Mouse (Mus musculus) stomach, postnatal 0 days (tissue): ENCODE results near the gene Rabgap1l. TPM values are rescaled to one million over a fixed set of nuclear protein-coding genes. Genes with fewer than 3 reads are reported as not detected.

Experiments used
- ATAC-seq: fragments of 200-750 bp; cut with Nextera tagmentation; 2 replicates; pipeline ENCODE4 v1.8.0; 2017; ENCODE audit not compliant: low FRiP score, low TSS enrichment
- DNase-seq: peaks from one replicate; pipeline ENCODE4 v3.0.0-alpha.2; 2016; ENCODE audit warnings: low spot score
- H3K27ac ChIP-seq: fragments of 300-500 bp; sonication (generic); replicated peaks from 2 replicates; pipeline ENCODE4 v1.5.1; 2014; ENCODE audit warnings: mild to moderate bottlenecking, control low read depth
- H3K27me3 ChIP-seq: fragments of 300-500 bp; sonication (generic); 2 replicates; pipeline ENCODE4 v1.6.1; 2014; ENCODE audit warnings: low read length; ENCODE audit not compliant: control insufficient read depth, insufficient read depth
- H3K36me3 ChIP-seq: fragments of 300-500 bp; sonication (generic); 2 replicates; pipeline ENCODE4 v1.6.1; 2014; ENCODE audit warnings: low read length, mixed read lengths; ENCODE audit not compliant: control insufficient read depth, insufficient read depth
- H3K4me1 ChIP-seq: fragments of 300-500 bp; sonication (generic); replicated peaks from 2 replicates; pipeline ENCODE4 v1.6.1; 2014; ENCODE audit warnings: antibody characterized with exemption; ENCODE audit not compliant: control insufficient read depth, insufficient read depth
- H3K4me2 ChIP-seq: fragments of 300-500 bp; sonication (generic); replicated peaks from 2 replicates; pipeline ENCODE4 v1.6.1; 2014; ENCODE audit warnings: low read depth, mild to moderate bottlenecking, control low read depth, moderate library complexity
- H3K4me3 ChIP-seq: fragments of 300-500 bp; sonication (generic); 2 replicates; pipeline ENCODE4 v1.5.1; 2014; ENCODE audit warnings: low read depth, low read length, control low read depth
- H3K9ac ChIP-seq: fragments of 300-500 bp; sonication (generic); 2 replicates; pipeline ENCODE4 v1.6.1; 2014; ENCODE audit warnings: mild to moderate bottlenecking, low read length, control low read depth, mixed read lengths
- H3K9me3 ChIP-seq: fragments of 300-500 bp; sonication (generic); 2 replicates; pipeline ENCODE4 v1.6.1; 2016; ENCODE audit warnings: low read length; ENCODE audit not compliant: control insufficient read depth
- CTCF ChIP-seq: IDR thresholded peaks from 2 replicates; pipeline ENCODE4 v1.5.1; 2016; ENCODE audit warnings: antibody characterized with exemption, low read depth, mild to moderate bottlenecking, moderate library complexity
- EP300 ChIP-seq: optimal IDR thresholded peaks from 2 replicates; pipeline ENCODE3; 2016; ENCODE audit warnings: antibody characterized with exemption
- WGBS: fragments of 180-500 bp; shearing (Covaris S2); extraction: QIAGEN DNeasy Blood & Tissue Kit; methylation state at CpG from one replicate; pipeline ENCODE4 v1.1.7; 2014; 5-methylcytosine and 5-hydroxymethylcytosine counted together
- polyA plus RNA-seq: library from polyadenylated mRNA; unstranded; fragments of >200 nt; fragmentation: Nextera tagmentation; extraction: Ambion mirVana; gene quantifications from 2 replicates; pipeline ENCODE4 v1.2.1, GENCODE M21; 2015

Rabgap1l gene
- polyA plus RNA-seq, 1 experiment from 2014 or later = 19.6 TPM

DNA sequence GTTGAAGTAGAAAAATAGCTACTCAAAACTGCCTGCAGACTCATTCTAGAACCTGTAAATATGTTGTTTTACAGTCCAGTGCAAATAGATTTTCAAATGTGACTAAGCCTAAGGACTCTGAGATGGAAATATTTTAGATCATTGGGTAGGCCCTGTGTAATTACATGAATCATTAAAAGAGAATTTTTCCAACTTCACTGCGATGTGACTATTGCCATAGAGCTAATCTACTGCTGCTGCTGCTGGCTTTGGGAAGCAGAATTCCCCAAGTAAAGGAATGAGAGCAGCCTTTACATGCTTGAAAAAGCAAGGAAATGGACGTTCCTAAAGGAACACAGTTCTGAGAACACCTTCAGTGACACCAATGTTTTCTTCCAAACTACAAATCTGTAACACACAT is 531.2 kb downstream of the Rabgap1l start:
- ATAC-seq = no peak
- no peaks in the 10 kb centered on the region for H3K4me1 ChIP-seq
- no peak overlapping the region for H3K4me3 ChIP-seq
- no peaks in the 10 kb centered on the region for H3K36me3 ChIP-seq
- TF ChIP-seq CTCF (no peak), EP300 (no peak)
- H3K27ac ChIP-seq = no peak overlapping the region
- no peaks in the 10 kb centered on the region for H3K9me3 ChIP-seq
- no peak for DNase-seq
- no peak overlapping the region for H3K9ac ChIP-seq
- no peak overlapping the region for H3K4me2 ChIP-seq
- H3K27me3 ChIP-seq = no peaks in the 10 kb centered on the region
- WGBS = 48% methylated on average over 2 of the region's 2 CpGs

DNA sequence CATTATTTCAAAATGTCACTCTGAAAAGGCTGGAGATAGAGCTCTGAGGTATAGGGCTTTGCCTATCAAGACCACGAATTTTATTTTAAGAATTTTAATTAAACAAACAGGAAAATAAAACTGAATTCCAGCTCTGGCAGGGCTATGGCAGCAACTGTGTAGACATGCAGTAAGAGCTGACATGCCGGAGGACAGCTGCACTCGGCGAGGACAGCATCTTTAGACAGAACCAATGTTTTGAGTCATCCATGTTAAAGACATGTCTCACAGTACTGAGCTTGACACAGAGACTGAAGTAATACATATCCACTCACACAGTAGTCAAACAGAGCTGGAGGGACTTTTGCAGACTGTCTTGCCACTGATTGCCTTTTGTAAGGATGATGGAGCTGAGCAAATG is 532.4 kb downstream of the Rabgap1l start:
- DNase-seq = no peak
- Histone ChIP-seq H3K4me2 (no peak overlapping the region), H3K9me3 (no peaks in the 10 kb centered on the region), H3K4me3 (no peak overlapping the region), H3K27ac (0 out of 2 replicates have a peak overlapping the region, but pooled peaks have one; percentile 53), H3K27me3 (no peaks in the 10 kb centered on the region), H3K36me3 (no peaks in the 10 kb centered on the region), H3K4me1 (no peaks in the 10 kb centered on the region), H3K9ac (no peak overlapping the region)
- WGBS = 66% methylated on average over 4 of the region's 4 CpGs
- no peak for ATAC-seq
- TF ChIP-seq EP300 (no peak), CTCF (no peak)

DNA sequence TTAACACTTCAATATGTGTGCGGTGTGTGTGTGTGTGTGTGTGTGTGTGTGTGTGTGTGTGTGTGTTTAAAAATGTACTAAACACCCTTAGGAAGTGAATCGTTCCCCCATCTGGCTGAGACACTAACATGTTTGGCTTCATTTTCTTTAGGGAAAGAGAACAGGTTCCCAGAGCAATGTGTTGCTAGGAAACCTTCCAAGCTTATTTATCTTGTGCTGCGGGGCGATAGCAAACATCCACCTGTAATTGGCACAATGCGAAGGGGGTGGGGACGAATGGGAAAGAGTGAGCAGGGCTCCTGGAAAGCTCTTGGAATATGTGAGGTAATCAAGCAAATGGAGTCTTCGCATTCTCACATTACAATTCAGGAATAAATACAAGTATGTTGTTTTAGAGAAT is 533.1 kb downstream of the Rabgap1l start:
- no peaks in the 10 kb centered on the region for H3K9me3 ChIP-seq
- H3K27me3 ChIP-seq = no peaks in the 10 kb centered on the region
- H3K4me3 ChIP-seq = no peak overlapping the region
- peak; percentile 82 for ATAC-seq
- no peak for TF ChIP-seq EP300
- no peak for TF ChIP-seq CTCF
- WGBS = 28% methylated on average over 7 of the region's 7 CpGs
- no peak overlapping the region for H3K4me2 ChIP-seq
- 0 out of 2 replicates have a peak, but pooled peaks cover 2% of the 10 kb centered on the region for H3K36me3 ChIP-seq
- H3K4me1 ChIP-seq = no peaks in the 10 kb centered on the region
- no peak overlapping the region for H3K27ac ChIP-seq
- H3K9ac ChIP-seq = no peak overlapping the region
- peak; percentile 85 for DNase-seq

DNA sequence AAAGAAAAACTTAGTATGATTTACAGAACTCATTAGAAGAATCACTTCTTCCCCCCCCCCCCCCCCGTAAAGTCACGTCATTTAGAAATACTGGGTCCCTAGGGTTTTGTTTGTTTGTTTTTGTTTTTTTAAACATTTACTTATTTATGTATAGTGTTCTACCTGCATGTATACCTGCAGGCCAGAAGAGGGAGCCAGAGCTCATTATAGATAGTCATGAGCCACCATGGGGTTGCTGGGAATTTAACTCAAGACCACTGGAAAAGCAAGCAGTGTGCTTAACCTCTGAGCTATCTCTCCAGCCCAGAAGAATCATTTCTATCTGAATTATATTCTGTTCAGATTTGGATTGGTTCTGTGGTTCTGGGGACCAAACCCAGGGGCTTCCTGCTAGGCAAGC is 539.9 kb downstream of the Rabgap1l start:
- 88% methylated on average over 2 of the region's 2 CpGs for WGBS
- Histone ChIP-seq H3K9ac (no peak overlapping the region), H3K27me3 (no peaks in the 10 kb centered on the region), H3K4me2 (no peak overlapping the region), H3K4me3 (no peak overlapping the region), H3K4me1 (no peaks in the 10 kb centered on the region), H3K27ac (no peak overlapping the region), H3K9me3 (no peaks in the 10 kb centered on the region), H3K36me3 (0 out of 2 replicates have a peak, but pooled peaks cover 2% of the 10 kb centered on the region)
- DNase-seq (no peak), ATAC-seq (no peak)
- TF ChIP-seq CTCF = peak; percentile 34
- TF ChIP-seq EP300 = no peak

DNA sequence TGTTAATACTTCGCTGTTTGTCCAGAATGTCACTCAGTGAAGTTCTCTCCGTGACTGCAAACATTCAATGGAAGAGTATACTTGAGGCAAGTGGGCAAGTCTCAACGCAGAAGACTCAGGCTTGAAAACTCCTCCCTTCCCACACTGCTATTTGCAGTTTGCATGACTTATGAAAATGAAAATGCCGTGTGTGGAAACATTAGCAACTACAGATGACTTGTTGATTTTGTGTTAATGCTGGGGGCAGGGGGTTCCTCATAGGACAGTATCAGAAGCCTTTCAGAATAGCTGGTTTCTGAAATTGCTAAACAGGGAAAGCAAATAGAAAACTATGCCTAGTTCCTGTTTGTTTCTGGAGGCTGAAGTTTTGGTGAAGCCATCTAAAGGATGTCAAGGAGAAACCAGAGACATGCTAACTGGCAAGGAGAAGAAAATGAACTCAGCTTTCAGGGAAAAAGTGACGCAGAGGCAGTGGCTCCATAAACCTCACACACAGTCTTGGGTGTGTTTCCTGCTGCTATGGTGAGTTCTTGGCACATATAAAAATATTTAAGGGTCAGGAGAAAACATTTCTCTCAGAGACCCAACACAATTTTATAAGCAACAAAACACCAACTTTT is 541.5 kb downstream of the Rabgap1l start:
- 46% methylated on average over 5 of the region's 5 CpGs for WGBS
- ATAC-seq = no peak
- Histone ChIP-seq H3K4me2 (no peak overlapping the region), H3K27ac (no peak overlapping the region), H3K9ac (no peak overlapping the region), H3K9me3 (no peaks in the 10 kb centered on the region), H3K36me3 (0 out of 2 replicates have a peak, but pooled peaks cover 2% of the 10 kb centered on the region), H3K4me3 (no peak overlapping the region), H3K27me3 (no peaks in the 10 kb centered on the region), H3K4me1 (no peaks in the 10 kb centered on the region)
- TF ChIP-seq EP300 = no peak
- no peak for TF ChIP-seq CTCF
- DNase-seq = no peak

DNA sequence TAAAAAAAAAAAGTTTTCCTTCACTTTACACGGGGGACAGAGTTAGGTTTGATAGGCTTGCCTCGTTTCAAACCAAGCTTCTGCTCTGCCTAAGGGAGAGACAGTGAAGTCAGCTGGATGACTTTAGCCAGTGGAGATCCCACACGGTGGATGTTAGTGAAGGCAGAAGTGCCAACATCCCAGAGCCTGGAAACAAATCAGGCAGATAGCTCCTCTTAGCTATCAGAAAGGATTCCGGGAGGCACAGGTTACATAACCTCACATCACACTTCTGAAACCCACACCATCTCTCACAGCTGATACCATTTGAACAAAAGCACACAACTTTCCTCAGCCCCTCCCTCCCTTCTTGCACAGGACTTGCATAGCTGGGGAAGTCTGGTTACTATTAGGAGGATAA is 542.2 kb downstream of the Rabgap1l start:
- TF ChIP-seq CTCF (no peak), EP300 (no peak)
- Histone ChIP-seq H3K9ac (no peak overlapping the region), H3K4me1 (no peaks in the 10 kb centered on the region), H3K9me3 (no peaks in the 10 kb centered on the region), H3K36me3 (0 out of 2 replicates have a peak, but pooled peaks cover 2% of the 10 kb centered on the region), H3K4me3 (no peak overlapping the region), H3K27me3 (no peaks in the 10 kb centered on the region), H3K4me2 (no peak overlapping the region), H3K27ac (peak overlapping the region; percentile 61; the same call in 1 of the 2 replicates)
- 43% methylated on average over 4 of the region's 4 CpGs for WGBS
- DNase-seq (no peak), ATAC-seq (no peak)
